Mouse (Mus musculus) effector memory CD4-positive, alpha-beta T cell, adult 7 months (primary cell): Measurements from ENCODE around the gene Siglece. TPM values are rescaled to one million over a fixed set of nuclear protein-coding genes. Genes with fewer than 3 reads are reported as not detected.

ENCODE experiments used
- polyA plus RNA-seq: library from polyadenylated mRNA; unstranded; fragments of 100-300 nt; shearing (Covaris generic); gene quantifications from one replicate; pipeline ENCODE4 v1.2.1, GENCODE M21; 2017

Gene Siglece
- polyA plus RNA-seq: not detected

DNA sequence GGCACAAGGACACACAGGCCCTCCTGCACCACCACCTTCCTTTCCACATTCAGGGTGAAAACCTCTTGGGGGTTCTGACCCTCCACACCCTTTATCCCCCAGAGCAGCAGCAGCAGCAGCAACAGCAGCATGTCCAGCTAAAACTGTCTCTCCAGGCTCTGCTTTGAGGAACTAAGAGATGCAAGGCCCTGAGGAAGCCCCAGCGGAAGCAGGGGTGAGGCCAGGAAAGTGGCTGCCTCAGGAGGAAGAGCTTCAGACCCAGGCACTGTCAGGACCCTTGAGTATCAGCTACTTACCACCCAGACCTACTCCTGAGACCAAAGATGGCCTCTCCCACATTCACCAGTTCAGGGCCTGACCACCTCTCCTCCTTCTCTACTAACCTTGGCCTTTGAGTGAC lies at the start of gene Siglece:
TSS of gene Siglece (minus strand) at position 160 of the 400 bp plus-strand sequence.

DNA sequence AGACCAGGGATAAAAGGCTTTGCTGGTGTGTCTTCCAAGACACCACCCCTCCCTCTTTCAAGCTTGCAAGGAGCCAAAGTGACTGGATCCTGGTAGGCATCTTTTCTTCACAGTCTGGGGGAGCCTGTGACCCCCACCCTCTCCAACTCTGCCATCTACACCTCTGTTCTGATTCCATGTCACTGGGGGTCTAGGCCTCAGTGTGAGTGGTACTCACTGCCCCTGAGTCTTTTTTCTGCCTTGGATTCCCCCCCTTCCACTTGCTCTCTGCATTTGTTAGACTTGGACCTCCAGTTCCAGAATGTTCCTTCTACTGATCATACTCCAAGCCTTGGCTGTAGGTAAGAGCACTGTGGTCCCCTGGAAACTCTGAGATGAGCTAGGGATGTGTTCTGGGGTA lies 30.2 kb upstream of the Siglece start, which contains the start of gene Klk14:
TSS of gene Klk14 (plus strand) at position 301 of the 400 bp plus-strand sequence.

GRCm38 (mm10) chr7:43671809-43672580 lies 12.0 kb upstream of the Siglece start, which contains the start of gene Ctu1:
TSS of gene Ctu1 (plus strand) at chr7:43672016.

DNA sequence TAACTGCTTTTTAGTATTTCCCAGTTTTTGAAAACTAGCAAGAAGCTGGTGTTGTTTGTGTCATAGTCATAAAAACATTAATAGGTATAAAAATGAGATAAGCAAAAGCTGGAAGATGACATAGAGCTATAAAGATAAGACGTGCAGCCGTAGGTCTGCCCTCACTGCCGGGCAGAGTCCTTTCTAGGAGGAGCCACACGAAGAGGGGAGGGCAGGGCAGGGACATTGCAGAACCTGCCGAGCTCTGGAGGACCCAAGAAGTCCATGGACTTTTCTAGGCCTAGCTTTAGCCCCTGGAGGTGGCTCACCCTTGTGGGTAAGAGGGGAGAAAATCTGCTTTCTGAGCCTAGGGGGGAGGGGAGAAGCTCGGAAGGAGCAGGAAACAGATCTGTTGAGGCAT lies 25.5 kb downstream of the Siglece start, which contains the start of gene Ceacam18:
TSS of gene Ceacam18 (plus strand) at position 208 of the 400 bp plus-strand sequence.

GRCm38 (mm10) chr7:43606896-43607742 lies 52.8 kb downstream of the Siglece start, which contains the start of gene Zfp819:
TSS of gene Zfp819 (plus strand) at chr7:43607169.

Other genes with a start within 250 kb of the Siglece start
- gene Lim2, start 232.5 kb downstream of the Siglece start, polyA plus RNA-seq: not detected
- 1,742 TPM for gene Nkg7, start 223.1 kb downstream of the Siglece start, polyA plus RNA-seq
- not detected for gene Cldnd2, start 219.4 kb downstream of the Siglece start, polyA plus RNA-seq
- 73.5 TPM for gene Etfb, start 216.1 kb downstream of the Siglece start, polyA plus RNA-seq
- not detected for gene Gm45233, start 216.0 kb downstream of the Siglece start, polyA plus RNA-seq
- 5.9 TPM for gene Vsig10l, start 197.0 kb downstream of the Siglece start, polyA plus RNA-seq
- not detected for gene Iglon5, start 170.1 kb downstream of the Siglece start, polyA plus RNA-seq
- not detected for gene 4931406B18Rik, start 154.2 kb downstream of the Siglece start, polyA plus RNA-seq
- gene Cd33, start 115.7 kb downstream of the Siglece start, polyA plus RNA-seq: not detected
- 1.8 TPM for gene Zfp658, start 97.9 kb downstream of the Siglece start, polyA plus RNA-seq
- 6.4 TPM for gene Zfp719, start 80.6 kb downstream of the Siglece start, polyA plus RNA-seq
- gene Zfp819, start 53.0 kb downstream of the Siglece start, polyA plus RNA-seq: not detected
- gene Ceacam18, start 25.5 kb downstream of the Siglece start, polyA plus RNA-seq: not detected
- gene Ctu1, start 11.9 kb upstream of the Siglece start, polyA plus RNA-seq: 4.6 TPM
- gene Klk14, start 30.3 kb upstream of the Siglece start, polyA plus RNA-seq: not detected
- gene Klk13, start 52.4 kb upstream of the Siglece start, polyA plus RNA-seq: not detected
- gene Klk12, start 108.7 kb upstream of the Siglece start, polyA plus RNA-seq: not detected
- 0.30 TPM for gene Klk11, start 114.4 kb upstream of the Siglece start, polyA plus RNA-seq
- gene Klk10, start 120.9 kb upstream of the Siglece start, polyA plus RNA-seq: 0.56 TPM
- 0.60 TPM for gene Klk9, start 131.7 kb upstream of the Siglece start, polyA plus RNA-seq
- 41.3 TPM for gene Klk8, start 137.4 kb upstream of the Siglece start, polyA plus RNA-seq
- not detected for gene Klk7, start 151.1 kb upstream of the Siglece start, polyA plus RNA-seq
- gene Klk6, start 164.3 kb upstream of the Siglece start, polyA plus RNA-seq: not detected
- gene Klk5, start 181.8 kb upstream of the Siglece start, polyA plus RNA-seq: not detected
- gene Klk4, start 221.0 kb upstream of the Siglece start, polyA plus RNA-seq: not detected